Mouse (Mus musculus): ENCODE results near the gene Gm43951. TPM values are rescaled to one million over a fixed set of nuclear protein-coding genes. Genes with fewer than 3 reads are reported as not detected.

Gene Gm43951
- total and polyA plus RNA-seq, 3 experiments, result 0.41 to 0.76 TPM; not detected in 1

- ATAC-seq (ENCODE audit: extremely low read depth, insufficient number of reproducible peaks, low FRiP score, poor library complexity, severe bottlenecking), result no peak
Observed at GRCm38 (mm10) chr11:72234013-72234412, 27.4 kb upstream of the Gm43951 start.

GRCm38 (mm10) chr11:72232991-72233390 lies 26.4 kb upstream of the Gm43951 start:
- H3K9me3 ChIP-seq (replicated peaks), result no peaks in the 10 kb centered on the region
- no peaks in the 10 kb centered on the region for H3K4me1 ChIP-seq (ENCODE audit: insufficient read depth, low read depth, low read length)
- H3K36me3 ChIP-seq (replicated peaks), result no peaks in the 10 kb centered on the region
- ATAC-seq (ENCODE audit: extremely low read depth, insufficient number of reproducible peaks, low FRiP score, poor library complexity, severe bottlenecking) (no peak), DNase-seq (ENCODE audit: low spot score) (no peak)
- no peak overlapping the region for H3K4me3 ChIP-seq (ENCODE audit: low read depth, low read length)
- no peak for TF ChIP-seq GATA1 (IDR thresholded peaks at IDR 0.05; ENCODE audit: borderline replicate concordance, low read length)
- TF ChIP-seq POLR2AphosphoS5 (IDR thresholded peaks at IDR 0.05; ENCODE audit: insufficient replicate concordance, low read depth, low read length), result no peak
- H3K27me3 ChIP-seq (ENCODE audit: insufficient read depth, low read length), result peaks cover 49% of the 10 kb centered on the region

More at GRCm38 (mm10) chr11:72234013-72234412, 27.4 kb upstream of the Gm43951 start:
- no peak for DNase-seq (ENCODE audit: low spot score)
- TF ChIP-seq GATA1 (IDR thresholded peaks at IDR 0.05; ENCODE audit: borderline replicate concordance, low read length) (no peak), CTCF (IDR thresholded peaks at IDR 0.05; ENCODE audit: low read depth, low read length) (no peak), TAL1 (conservative IDR thresholded peaks at IDR 0.05; ENCODE audit: low read depth, low read length) (no peak), GATA2 (IDR thresholded peaks at IDR 0.05; ENCODE audit: borderline replicate concordance, low read depth, low read length) (no peak), POLR2AphosphoS5 (IDR thresholded peaks at IDR 0.05; ENCODE audit: insufficient replicate concordance, low read depth, low read length) (no peak)
- H3K27me3 ChIP-seq (ENCODE audit: insufficient read depth, low read length), result peaks cover 42% of the 10 kb centered on the region
- H3K4me1 ChIP-seq (ENCODE audit: insufficient read depth, low read depth, low read length), result no peaks in the 10 kb centered on the region
- H3K36me3 ChIP-seq (replicated peaks), result no peaks in the 10 kb centered on the region
- H3K9me3 ChIP-seq (replicated peaks), result no peaks in the 10 kb centered on the region
- no peak overlapping the region for H3K4me3 ChIP-seq (ENCODE audit: low read depth, low read length)

- Histone ChIP-seq H3K4me3 (ENCODE audit: low read depth, low read length) (no peak overlapping the region), H3K27me3 (ENCODE audit: insufficient read depth, low read length) (peaks cover 49% of the 10 kb centered on the region), H3K36me3 (replicated peaks) (no peaks in the 10 kb centered on the region), H3K4me1 (ENCODE audit: insufficient read depth, low read depth, low read length) (no peaks in the 10 kb centered on the region), H3K9me3 (replicated peaks) (no peaks in the 10 kb centered on the region)
- DNase-seq (ENCODE audit: low spot score) (no peak), ATAC-seq (ENCODE audit: extremely low read depth, insufficient number of reproducible peaks, low FRiP score, poor library complexity, severe bottlenecking) (no peak)
- TF ChIP-seq CTCF (IDR thresholded peaks at IDR 0.05; ENCODE audit: low read depth, low read length), result no peak
- TF ChIP-seq POLR2AphosphoS5 (IDR thresholded peaks at IDR 0.05; ENCODE audit: insufficient replicate concordance, low read depth, low read length), result no peak
- no peak for TF ChIP-seq TAL1 (conservative IDR thresholded peaks at IDR 0.05; ENCODE audit: low read depth, low read length)
- no peak for TF ChIP-seq GATA2 (IDR thresholded peaks at IDR 0.05; ENCODE audit: borderline replicate concordance, low read depth, low read length)
- no peak for TF ChIP-seq GATA1 (IDR thresholded peaks at IDR 0.05; ENCODE audit: borderline replicate concordance, low read length)
Observed at GRCm38 (mm10) chr11:72232068-72232467, 25.4 kb upstream of the Gm43951 start.

- no peak for DNase-seq (ENCODE audit: low spot score)
- no peak for ATAC-seq (ENCODE audit: extremely low read depth, insufficient number of reproducible peaks, low FRiP score, poor library complexity, severe bottlenecking)
- TF ChIP-seq CTCF (IDR thresholded peaks at IDR 0.05; ENCODE audit: low read depth, low read length) (no peak), GATA1 (IDR thresholded peaks at IDR 0.05; ENCODE audit: borderline replicate concordance, low read length) (no peak), TAL1 (conservative IDR thresholded peaks at IDR 0.05; ENCODE audit: low read depth, low read length) (no peak), POLR2AphosphoS5 (IDR thresholded peaks at IDR 0.05; ENCODE audit: insufficient replicate concordance, low read depth, low read length) (no peak), GATA2 (IDR thresholded peaks at IDR 0.05; ENCODE audit: borderline replicate concordance, low read depth, low read length) (no peak)
- no peak overlapping the region for H3K4me3 ChIP-seq (ENCODE audit: low read depth, low read length)
- no peaks in the 10 kb centered on the region for H3K9me3 ChIP-seq (replicated peaks)
- H3K4me1 ChIP-seq (ENCODE audit: insufficient read depth, low read depth, low read length), result peaks cover 4% of the 10 kb centered on the region; the same call in 1 of the 2 replicates
- peaks cover 53% of the 10 kb centered on the region for H3K27me3 ChIP-seq (ENCODE audit: insufficient read depth, low read length)
- H3K36me3 ChIP-seq (replicated peaks), result no peaks in the 10 kb centered on the region
Observed at GRCm38 (mm10) chr11:72228513-72228912, 21.9 kb upstream of the Gm43951 start.

- no peak overlapping the region for H3K4me3 ChIP-seq (ENCODE audit: low read depth, low read length)
- H3K9me3 ChIP-seq (replicated peaks), result no peaks in the 10 kb centered on the region
- H3K27me3 ChIP-seq (ENCODE audit: insufficient read depth, low read length), result peaks cover 47% of the 10 kb centered on the region
- TF ChIP-seq TAL1 (conservative IDR thresholded peaks at IDR 0.05; ENCODE audit: low read depth, low read length), result no peak
- TF ChIP-seq POLR2AphosphoS5 (IDR thresholded peaks at IDR 0.05; ENCODE audit: insufficient replicate concordance, low read depth, low read length), result no peak
- TF ChIP-seq GATA1 (IDR thresholded peaks at IDR 0.05; ENCODE audit: borderline replicate concordance, low read length), result no peak
- TF ChIP-seq GATA2 (IDR thresholded peaks at IDR 0.05; ENCODE audit: borderline replicate concordance, low read depth, low read length), result no peak
- no peak for TF ChIP-seq CTCF (IDR thresholded peaks at IDR 0.05; ENCODE audit: low read depth, low read length)
- ATAC-seq (ENCODE audit: extremely low read depth, insufficient number of reproducible peaks, low FRiP score, poor library complexity, severe bottlenecking), result no peak
- no peaks in the 10 kb centered on the region for H3K36me3 ChIP-seq (replicated peaks)
- no peak for DNase-seq (ENCODE audit: low spot score)
- peaks cover 4% of the 10 kb centered on the region; the same call in 1 of the 2 replicates for H3K4me1 ChIP-seq (ENCODE audit: insufficient read depth, low read depth, low read length)
Observed at GRCm38 (mm10) chr11:72226901-72227300, 20.3 kb upstream of the Gm43951 start.

GRCm38 (mm10) chr11:72226020-72226791 lies 19.6 kb upstream of the Gm43951 start:
- no peak for ATAC-seq (ENCODE audit: extremely low read depth, insufficient number of reproducible peaks, low FRiP score, poor library complexity, severe bottlenecking)
- no peak for DNase-seq (ENCODE audit: low spot score)
- H3K36me3 ChIP-seq (replicated peaks), result no peaks in the 10 kb centered on the region

More at GRCm38 (mm10) chr11:72226020-72226791, 19.6 kb upstream of the Gm43951 start:
- Histone ChIP-seq H3K4me3 (ENCODE audit: low read depth, low read length) (no peak overlapping the region), H3K4me1 (ENCODE audit: insufficient read depth, low read depth, low read length) (peaks cover 7% of the 10 kb centered on the region; the same call in 1 of the 2 replicates), H3K27me3 (ENCODE audit: insufficient read depth, low read length) (peaks cover 40% of the 10 kb centered on the region), H3K9me3 (replicated peaks) (no peaks in the 10 kb centered on the region)
- TF ChIP-seq TAL1 (conservative IDR thresholded peaks at IDR 0.05; ENCODE audit: low read depth, low read length) (no peak), POLR2AphosphoS5 (IDR thresholded peaks at IDR 0.05; ENCODE audit: insufficient replicate concordance, low read depth, low read length) (no peak), CTCF (IDR thresholded peaks at IDR 0.05; ENCODE audit: low read depth, low read length) (no peak), GATA2 (IDR thresholded peaks at IDR 0.05; ENCODE audit: borderline replicate concordance, low read depth, low read length) (no peak), GATA1 (IDR thresholded peaks at IDR 0.05; ENCODE audit: borderline replicate concordance, low read length) (no peak)
